9 mouse cellular contexts compared by ENCODE assay signal in the genomic region with DNA sequence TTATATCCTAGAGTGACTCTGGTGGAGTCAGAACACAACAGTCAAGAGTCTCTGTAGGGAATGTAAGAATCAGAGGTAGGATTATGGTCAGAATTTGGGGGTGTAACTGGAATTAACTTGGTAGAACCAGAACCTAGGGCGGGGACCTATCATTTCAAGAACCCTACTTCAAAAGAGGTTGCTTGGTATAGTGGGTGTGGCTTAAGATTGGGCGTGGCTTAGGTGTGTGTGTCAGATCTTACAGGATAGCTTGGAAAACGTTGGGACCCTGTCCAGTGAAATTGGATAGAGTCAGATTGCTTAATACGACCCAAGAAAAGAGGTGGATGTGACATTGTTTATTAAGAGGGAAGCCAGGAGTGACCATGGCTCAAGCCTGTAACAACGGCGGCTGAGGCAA. TPM values are rescaled to one million over a fixed set of nuclear protein-coding genes. Genes with fewer than 3 reads are reported as not detected.
DNase-seq lines count a peak whose midpoint lies in the region; ATAC-seq and TF ChIP-seq lines count a peak whose summit lies in the region.
"Had no signal": no experiment of that assay in that cellular context is flagged by ENCODE, and none has a peak within 500 bp of the region (broad histone marks: within the 10 kb centered on the region; RNA-seq: fewer than 3 reads in every experiment).

No protein-coding gene starts in this region.

- no peaks in the 10 kb centered on the region for H3K36me3 ChIP-seq in lung, postnatal 0 days (ENCODE audit: insufficient read depth, low read length)
- H3K36me3 ChIP-seq in embryonic facial prominence, embryonic 10.5 days (replicated peaks): peaks cover 8% of the 10 kb centered on the region
- H3K36me3 ChIP-seq in intestine, embryonic 16.5 days (ENCODE audit: control insufficient read depth, insufficient read depth, low read length): no peaks in the 10 kb centered on the region

- no peak for TF ChIP-seq EP300 in lung, postnatal 0 days (IDR thresholded peaks at IDR 0.05)

- no peak overlapping the region for H3K4me2 ChIP-seq in lung, postnatal 0 days (replicated peaks; ENCODE audit: low read depth, low read length)
- H3K4me2 ChIP-seq in intestine, embryonic 16.5 days (ENCODE audit: low read depth, low read length): peak overlapping the region; percentile 38; the same call in 1 of the 2 replicates

- H3K9me3 ChIP-seq in lung, postnatal 0 days (ENCODE audit: low read length): no peaks in the 10 kb centered on the region
- H3K9me3 ChIP-seq in embryonic facial prominence, embryonic 10.5 days: peaks cover 3% of the 10 kb centered on the region; the same call in 1 of the 2 replicates
- H3K9me3 ChIP-seq in intestine, embryonic 16.5 days (ENCODE audit: control insufficient read depth, low read length): no peaks in the 10 kb centered on the region

- no peak overlapping the region for H3K27ac ChIP-seq in lung, postnatal 0 days (ENCODE audit: low read length)
- no peak overlapping the region for H3K27ac ChIP-seq in embryonic facial prominence, embryonic 10.5 days (replicated peaks)
- no peak overlapping the region for H3K27ac ChIP-seq in intestine, embryonic 16.5 days (ENCODE audit: low read length)

- 17% methylated on average over 6 of the region's 6 CpGs for WGBS in lung, postnatal 0 days
- 39% methylated on average over 6 of the region's 6 CpGs for WGBS in embryonic facial prominence, embryonic 10.5 days
- WGBS in intestine, embryonic 16.5 days: 39% methylated on average over 6 of the region's 6 CpGs

- no peak overlapping the region for H3K9ac ChIP-seq in lung, postnatal 0 days (replicated peaks; ENCODE audit: low read depth)
- H3K9ac ChIP-seq in intestine, embryonic 16.5 days (ENCODE audit: low read depth, low read length): no peak overlapping the region

- no peak for ATAC-seq in lung, postnatal 0 days
- no peak for ATAC-seq in intestine, embryonic 16.5 days

- H3K27me3 ChIP-seq in lung, postnatal 0 days (replicated peaks; ENCODE audit: insufficient read depth, low read length): peaks cover 37% of the 10 kb centered on the region
- peaks cover 59% of the 10 kb centered on the region for H3K27me3 ChIP-seq in embryonic facial prominence, embryonic 10.5 days (replicated peaks; ENCODE audit: low read depth, poor library complexity, severe bottlenecking)
- H3K27me3 ChIP-seq in intestine, embryonic 16.5 days (replicated peaks; ENCODE audit: control insufficient read depth, insufficient read depth, low read length): peaks cover 50% of the 10 kb centered on the region

- peak; percentile 49 for DNase-seq in lung, postnatal 36 days
- DNase-seq in lung, postnatal 0 days (ENCODE audit: low spot score): no peak
- DNase-seq in embryonic facial prominence, embryonic 10.5 days (ENCODE audit: low spot score): no peak
- DNase-seq in naive thymus-derived CD4-positive, alpha-beta T cell, adult 2 months (ENCODE audit: low read depth): peak; percentile 50
- DNase-seq in frontal cortex, postnatal 10 days (ENCODE audit: low spot score in 2 of 2): no peak
- no peak for DNase-seq in cerebellum, postnatal 25 days
- DNase-seq: adrenal gland, adult 2 months; gastrocnemius, postnatal 25 days had no signal

- no peak overlapping the region for H3K4me3 ChIP-seq in lung, postnatal 0 days (ENCODE audit: low read depth, low read length)
- peak overlapping the region; percentile 52; the same call in 1 of the 2 replicates for H3K4me3 ChIP-seq in embryonic facial prominence, embryonic 10.5 days
- H3K4me3 ChIP-seq in intestine, embryonic 16.5 days (ENCODE audit: low read length): no peak overlapping the region

- peaks cover 16% of the 10 kb centered on the region; the same call in 1 of the 2 replicates for H3K4me1 ChIP-seq in lung, postnatal 0 days (ENCODE audit: insufficient read depth, low read depth, low read length)
- peaks cover 53% of the 10 kb centered on the region for H3K4me1 ChIP-seq in embryonic facial prominence, embryonic 10.5 days
- peaks cover 25% of the 10 kb centered on the region for H3K4me1 ChIP-seq in intestine, embryonic 16.5 days (ENCODE audit: control insufficient read depth, insufficient read depth, low read length)

- no peak for TF ChIP-seq CTCF in lung, postnatal 0 days (IDR thresholded peaks at IDR 0.05)

RNA-seq across cellular contexts. Expression of a gene that starts 3.7 kb away (rescaled TPM):
- 17.9 and 21.7 TPM in 2 replicates for polyA plus RNA-seq in lung, postnatal 0 days (2015; fragmentation: Nextera tagmentation; extraction: Ambion mirVana)
- 5.2 and 6.2 TPM in 2 replicates for polyA plus RNA-seq in embryonic facial prominence, embryonic 10.5 days (2016; fragmentation: Nextera tagmentation; extraction: Ambion mirVana)
- polyA plus RNA-seq in intestine, embryonic 16.5 days (2015; fragmentation: Nextera tagmentation; extraction: Ambion mirVana): 7.1 and 8.4 TPM in 2 replicates

RNA-seq across cellular contexts. Expression of a gene that starts 14.0 kb away (rescaled TPM):
- 0.80 and 1.0 TPM in 2 replicates for polyA plus RNA-seq in lung, postnatal 0 days (2015; fragmentation: Nextera tagmentation; extraction: Ambion mirVana)
- polyA plus RNA-seq in embryonic facial prominence, embryonic 10.5 days (2016; fragmentation: Nextera tagmentation; extraction: Ambion mirVana): 1.4 and 1.6 TPM in 2 replicates
- polyA plus RNA-seq in intestine, embryonic 16.5 days (2015; fragmentation: Nextera tagmentation; extraction: Ambion mirVana): 3.1 and 3.6 TPM in 2 replicates

RNA-seq across cellular contexts. Expression of a gene that starts 30.4 kb away (rescaled TPM):
- 63.2 and 65.2 TPM in 2 replicates for polyA plus RNA-seq in lung, postnatal 0 days (2015; fragmentation: Nextera tagmentation; extraction: Ambion mirVana)
- 178 and 189 TPM in 2 replicates for polyA plus RNA-seq in embryonic facial prominence, embryonic 10.5 days (2016; fragmentation: Nextera tagmentation; extraction: Ambion mirVana)
- polyA plus RNA-seq in intestine, embryonic 16.5 days (2015; fragmentation: Nextera tagmentation; extraction: Ambion mirVana): 119 and 132 TPM in 2 replicates

RNA-seq across cellular contexts. Expression of a gene that starts 30.8 kb away (rescaled TPM):
- polyA plus RNA-seq in lung, postnatal 0 days (2015; fragmentation: Nextera tagmentation; extraction: Ambion mirVana): 14.1 and 14.5 TPM in 2 replicates
- 14.6 and 15.1 TPM in 2 replicates for polyA plus RNA-seq in embryonic facial prominence, embryonic 10.5 days (2016; fragmentation: Nextera tagmentation; extraction: Ambion mirVana)
- polyA plus RNA-seq in intestine, embryonic 16.5 days (2015; fragmentation: Nextera tagmentation; extraction: Ambion mirVana): 10.5 and 11.1 TPM in 2 replicates

RNA-seq across cellular contexts. Expression of a gene that starts 32.4 kb away (rescaled TPM):
- polyA plus RNA-seq in lung, postnatal 0 days (2015; fragmentation: Nextera tagmentation; extraction: Ambion mirVana): 2.7 and 3.1 TPM in 2 replicates
- 1.7 and 2.0 TPM in 2 replicates for polyA plus RNA-seq in embryonic facial prominence, embryonic 10.5 days (2016; fragmentation: Nextera tagmentation; extraction: Ambion mirVana)
- 1.6 and 2.1 TPM in 2 replicates for polyA plus RNA-seq in intestine, embryonic 16.5 days (2015; fragmentation: Nextera tagmentation; extraction: Ambion mirVana)

Comparison
In these comparisons a context has a peak if more than half of its experiments do, and no peak if none do; other contexts are left out.
1. DNase-seq: peak in lung, postnatal 36 days (single experiment) and naive thymus-derived CD4-positive, alpha-beta T cell, adult 2 months (single experiment); none in lung, postnatal 0 days (single experiment), embryonic facial prominence, embryonic 10.5 days (single experiment), frontal cortex, postnatal 10 days (0 of 2) and cerebellum, postnatal 25 days (0 of 2).